Mouse (Mus musculus): Measurements from ENCODE around the gene Rcbtb2.
"Not testable (repeated sequence)": the region's sequence is repeated elsewhere in the genome, so short reads cannot be mapped to it uniquely, and the experiment has no call there.

Gene Rcbtb2

GRCm38 (mm10) chr14:73122923-73123278, at the start of gene Rcbtb2:
TSS of gene Rcbtb2 (plus strand) at chr14:73123037.
- DNase-seq: no peak

GRCm38 (mm10) chr14:73083563-73083962, 39.3 kb upstream of the Rcbtb2 start:
- DNase-seq: no peak

DNA sequence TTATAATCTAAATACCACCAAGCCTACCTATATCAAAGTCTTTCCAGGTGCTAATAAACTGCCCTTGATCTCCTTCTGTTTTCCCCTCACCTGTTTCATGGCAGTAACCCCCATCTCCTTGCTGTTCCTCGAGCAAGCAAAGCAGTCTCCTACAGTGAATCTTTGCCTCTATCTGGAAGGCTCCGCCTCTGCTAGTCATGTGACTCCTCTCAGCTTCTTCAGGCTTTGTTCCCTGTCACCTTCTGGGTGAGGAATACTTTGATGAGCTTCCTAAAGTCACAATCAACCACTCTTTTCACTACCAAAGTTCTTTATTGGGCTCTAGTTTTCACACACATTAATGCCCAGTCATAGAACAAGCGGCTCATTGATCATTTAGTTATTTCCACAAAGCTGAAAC, 36.4 kb upstream of the Rcbtb2 start:
- DNase-seq: no peak

GRCm38 (mm10) chr14:73087247-73087646, 35.6 kb upstream of the Rcbtb2 start:
- no peak for DNase-seq

GRCm38 (mm10) chr14:73087746-73088145, 35.1 kb upstream of the Rcbtb2 start:
- DNase-seq: no peak

GRCm38 (mm10) chr14:73088224-73088623, 34.6 kb upstream of the Rcbtb2 start:
- DNase-seq: no peak

DNA sequence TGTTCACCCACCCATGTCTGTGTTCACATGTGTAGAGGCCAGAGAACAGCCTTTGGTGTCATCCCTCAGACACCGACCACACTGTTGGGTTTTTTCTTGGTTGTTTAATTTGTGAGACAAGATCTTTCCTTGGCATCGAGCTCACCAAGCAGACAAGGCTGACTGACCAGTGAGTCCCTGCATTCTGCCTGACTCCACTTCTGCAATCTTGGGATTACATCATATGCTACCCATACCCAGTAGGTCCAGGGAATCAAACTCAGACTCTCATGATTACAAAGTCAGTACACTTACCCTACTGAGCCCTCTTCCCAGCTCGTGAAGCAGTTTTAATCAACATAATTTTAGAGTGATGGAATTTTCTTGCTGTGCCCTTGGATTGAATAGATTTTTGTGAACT, 30.0 kb upstream of the Rcbtb2 start:
- DNase-seq: no peak

DNA sequence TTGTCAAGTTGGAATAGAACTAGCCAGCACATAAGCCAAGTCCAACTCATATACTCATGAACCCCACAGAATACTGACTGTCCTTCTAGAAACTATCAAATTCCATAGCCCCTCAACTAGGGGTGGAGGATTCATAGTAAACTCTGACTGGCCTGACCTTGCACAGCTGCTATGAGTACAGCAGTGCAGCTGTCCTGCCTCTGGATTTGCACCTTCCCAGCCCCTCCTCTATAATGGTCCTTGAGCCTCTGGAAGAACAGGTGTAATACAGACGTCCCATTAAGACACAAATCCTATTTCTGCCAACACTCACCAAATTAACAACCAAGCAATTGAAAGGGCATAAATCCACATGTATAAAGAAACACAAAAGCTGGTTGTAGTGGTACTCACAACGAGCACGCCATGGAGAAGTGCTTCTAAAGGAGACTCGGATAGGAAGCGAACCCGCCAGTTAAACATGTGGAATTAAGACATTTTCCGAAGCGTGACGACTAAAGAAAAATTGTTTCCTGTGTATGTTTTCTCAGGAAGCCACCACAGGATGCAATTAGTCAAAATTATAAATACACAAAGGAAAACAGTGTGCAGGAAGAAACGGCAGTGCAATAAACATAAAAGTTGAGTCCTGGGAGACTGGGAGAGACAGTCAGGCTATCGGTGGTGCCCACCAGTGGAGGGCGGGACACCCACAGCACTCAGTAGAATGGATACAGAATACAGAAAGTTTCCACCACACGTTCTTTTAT, 27.9 kb upstream of the Rcbtb2 start:
- DNase-seq: no peak

- DNase-seq: peak; percentile 70
Observed at GRCm38 (mm10) chr14:73098677-73099387, 24.0 kb upstream of the Rcbtb2 start.

GRCm38 (mm10) chr14:73102270-73102865, 20.5 kb upstream of the Rcbtb2 start:
- DNase-seq: no peak

DNA sequence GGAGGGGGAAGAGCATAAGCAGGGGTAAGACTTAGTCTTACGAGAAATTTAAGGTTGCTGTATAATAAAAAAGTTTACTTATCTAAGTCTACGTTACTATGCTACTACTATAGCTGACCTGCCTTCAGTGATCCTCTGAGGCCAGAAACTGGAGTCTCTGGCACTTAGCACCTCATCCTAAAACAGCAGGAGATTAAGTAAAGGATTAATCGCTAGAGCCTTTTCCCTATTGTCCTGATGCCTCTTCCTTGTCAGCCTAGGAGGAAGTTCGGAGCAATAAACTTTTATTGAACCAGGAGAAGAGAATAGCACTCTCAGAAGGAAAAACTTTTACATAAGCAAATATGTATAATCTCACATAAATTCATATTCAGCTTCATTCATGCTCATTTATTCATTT, 19.9 kb upstream of the Rcbtb2 start:
- DNase-seq: not testable (repeated sequence)

DNA sequence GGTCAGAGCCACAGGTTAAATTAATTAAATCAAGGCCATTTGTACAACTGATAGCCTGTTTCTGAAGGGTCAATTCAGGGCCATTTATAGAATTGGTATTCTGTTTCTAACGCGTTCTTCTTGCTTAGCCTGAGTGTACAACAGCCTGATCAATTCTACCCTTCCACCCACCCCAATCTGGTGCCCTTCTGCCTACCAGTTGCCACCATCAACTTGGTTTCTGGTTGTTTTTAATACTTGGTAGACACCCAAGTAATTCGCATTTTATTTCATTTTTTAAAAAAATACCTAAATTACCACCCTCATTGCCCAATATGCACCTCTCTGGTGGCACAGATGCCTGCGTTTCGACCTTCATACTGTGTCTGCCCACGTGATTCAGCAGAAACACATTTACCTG, 17.9 kb upstream of the Rcbtb2 start:
- DNase-seq: no peak

GRCm38 (mm10) chr14:73105407-73106185, 17.2 kb upstream of the Rcbtb2 start:
- no peak for DNase-seq

DNA sequence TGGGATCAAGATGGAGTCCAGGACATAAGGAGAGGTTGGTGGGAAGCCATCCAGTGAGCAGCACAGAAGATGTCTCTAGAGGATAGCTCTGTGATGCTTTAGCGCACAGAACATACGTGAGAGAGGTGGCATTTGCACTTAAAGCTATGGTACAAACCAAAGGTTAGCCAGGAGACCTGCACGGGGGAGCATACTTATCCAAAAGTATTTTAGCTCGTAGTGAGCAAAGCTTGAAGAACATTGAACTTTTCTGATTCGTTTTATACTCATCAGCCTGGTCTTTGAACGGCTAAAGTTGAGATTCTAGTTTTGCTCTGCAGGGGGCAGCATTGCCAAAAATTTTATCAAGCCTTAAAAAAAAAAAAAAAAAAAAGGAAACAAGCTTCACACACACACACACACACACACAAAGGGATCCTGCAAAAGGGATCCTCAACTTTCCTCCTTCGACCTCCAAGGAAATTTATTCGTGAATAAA, 16.6 kb upstream of the Rcbtb2 start:
- peak; percentile 70 for DNase-seq

- DNase-seq: no peak
Observed at GRCm38 (mm10) chr14:73106957-73107356, 15.9 kb upstream of the Rcbtb2 start.

- no peak for DNase-seq
Observed at GRCm38 (mm10) chr14:73107371-73107770, 15.5 kb upstream of the Rcbtb2 start.

DNA sequence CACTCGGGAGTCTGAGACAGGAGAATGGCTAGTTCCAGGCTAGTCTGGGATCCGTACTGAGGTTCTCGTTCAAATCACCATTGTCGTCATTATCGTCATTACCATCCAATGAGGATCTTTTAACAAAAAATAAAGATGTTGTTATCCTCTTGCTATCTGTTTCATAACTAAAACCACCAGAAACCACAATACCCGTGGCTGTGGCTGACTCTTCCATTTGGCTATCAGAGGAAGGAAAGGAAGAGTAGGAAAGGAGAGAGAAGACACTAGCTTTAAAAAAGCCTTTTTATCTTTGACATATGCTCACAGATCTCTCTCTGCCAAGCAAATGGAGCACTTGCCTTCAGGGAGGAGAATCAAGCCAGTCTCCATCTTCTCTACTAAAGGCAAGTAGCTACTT, 14.9 kb upstream of the Rcbtb2 start:
- no peak for DNase-seq

DNA sequence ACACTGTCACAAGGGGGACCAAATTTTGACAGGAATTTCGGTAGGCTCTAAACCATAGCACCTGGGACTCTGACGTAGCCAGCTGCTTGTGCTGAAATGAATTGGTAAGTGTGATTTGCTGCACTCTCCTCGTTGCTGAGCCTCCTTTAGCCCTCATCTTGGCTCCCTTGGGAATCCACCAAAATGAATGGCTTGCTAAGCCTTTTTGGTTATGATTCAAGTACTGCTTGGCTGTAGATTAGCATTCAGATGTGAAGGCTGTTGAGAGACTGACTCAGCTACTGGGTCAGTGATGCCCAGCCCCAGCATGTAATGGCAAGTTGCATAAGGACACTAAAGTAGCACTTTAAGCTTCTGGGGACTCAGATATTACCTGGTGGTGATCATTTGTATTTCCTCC, 12.2 kb upstream of the Rcbtb2 start:
- no peak for DNase-seq

- DNase-seq: no peak
Observed at GRCm38 (mm10) chr14:73111091-73111490, 11.7 kb upstream of the Rcbtb2 start.

- no peak for DNase-seq
Observed at GRCm38 (mm10) chr14:73112186-73112840, 10.5 kb upstream of the Rcbtb2 start.

DNA sequence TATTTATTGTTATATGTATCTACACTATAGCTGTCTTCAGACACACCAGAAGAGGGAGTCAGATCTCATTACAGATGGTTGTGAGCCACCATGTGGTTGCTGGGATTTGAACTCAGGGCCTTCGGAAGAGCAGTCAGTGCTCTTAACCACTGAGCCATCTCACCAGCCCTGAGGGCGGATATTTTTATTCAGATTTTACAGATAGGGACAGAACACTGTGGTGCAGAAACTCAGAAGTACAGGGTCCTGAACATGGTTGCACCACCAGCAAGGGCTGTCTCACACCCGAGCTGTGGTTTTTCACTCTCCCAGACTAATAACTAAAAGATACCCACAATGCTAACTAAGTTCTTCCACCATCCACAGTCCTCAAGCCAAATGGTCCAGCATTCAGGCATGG, 7.9 kb upstream of the Rcbtb2 start:
- not testable (repeated sequence) for DNase-seq

DNA sequence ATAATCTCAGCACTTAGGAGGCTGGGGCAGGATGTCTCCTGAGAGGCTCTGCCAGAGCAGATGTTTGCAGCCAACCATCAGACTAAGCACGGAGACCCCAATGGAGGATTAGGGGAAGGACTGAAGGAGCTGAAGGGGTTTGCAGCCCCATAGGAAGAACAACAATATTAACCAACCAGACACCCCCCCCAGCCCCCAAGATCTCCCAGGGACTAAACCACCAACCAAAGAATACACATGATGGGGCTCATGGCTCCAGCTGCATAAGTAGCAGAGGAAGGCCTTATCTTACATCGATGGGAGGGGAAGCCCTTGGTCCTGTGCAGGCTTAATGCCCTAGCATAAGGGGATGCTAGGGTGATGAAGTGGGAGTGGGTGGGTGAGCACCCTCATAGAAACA, 6.5 kb upstream of the Rcbtb2 start:
- DNase-seq: no peak

GRCm38 (mm10) chr14:73116938-73117337, 5.9 kb upstream of the Rcbtb2 start:
- DNase-seq: no peak
